Mouse (Mus musculus) kidney, adult 11 months (tissue): ENCODE data around the gene Babam2.

ENCODE experiments used
- DNase-seq: peaks from one replicate; pipeline ENCODE4 v3.0.0; 2022

Gene Babam2

GRCm38 (mm10) chr5:31715486-31716150 is 18.1 kb downstream of the Babam2 start:
- no peak for DNase-seq

- no peak for DNase-seq
These were observed 27.0 kb downstream of the Babam2 start for GRCm38 (mm10) chr5:31724519-31724918.

- no peak for DNase-seq
These were observed 28.4 kb downstream of the Babam2 start for GRCm38 (mm10) chr5:31725885-31726284.

GRCm38 (mm10) chr5:31727456-31727855 is 30.0 kb downstream of the Babam2 start:
- peak; percentile 11 for DNase-seq

- no peak for DNase-seq
These were observed 35.3 kb downstream of the Babam2 start for GRCm38 (mm10) chr5:31732644-31733338.

GRCm38 (mm10) chr5:31741931-31742330 is 44.4 kb downstream of the Babam2 start:
- DNase-seq: no peak

GRCm38 (mm10) chr5:31742521-31743031 is 45.1 kb downstream of the Babam2 start:
- DNase-seq: no peak

GRCm38 (mm10) chr5:31749401-31749800 is 51.9 kb downstream of the Babam2 start:
- no peak for DNase-seq

- DNase-seq: no peak
These were observed 52.9 kb downstream of the Babam2 start for GRCm38 (mm10) chr5:31750231-31750925.

GRCm38 (mm10) chr5:31750955-31751354 is 53.5 kb downstream of the Babam2 start:
- no peak for DNase-seq

- no peak for DNase-seq
These were observed 57.1 kb downstream of the Babam2 start for GRCm38 (mm10) chr5:31754634-31755033.

GRCm38 (mm10) chr5:31755255-31755654 is 57.8 kb downstream of the Babam2 start:
- DNase-seq: peak; percentile 20

GRCm38 (mm10) chr5:31758310-31759091 is 61.0 kb downstream of the Babam2 start:
- no peak for DNase-seq

GRCm38 (mm10) chr5:31761836-31762235 is 64.4 kb downstream of the Babam2 start:
- no peak for DNase-seq

GRCm38 (mm10) chr5:31762773-31763172 is 65.3 kb downstream of the Babam2 start:
- no peak for DNase-seq

- DNase-seq: no peak
These were observed 68.3 kb downstream of the Babam2 start for GRCm38 (mm10) chr5:31765824-31766223.

- no peak for DNase-seq
These were observed 69.5 kb downstream of the Babam2 start for GRCm38 (mm10) chr5:31766841-31767542.

GRCm38 (mm10) chr5:31771486-31771885 is 74.0 kb downstream of the Babam2 start:
- no peak for DNase-seq

- no peak for DNase-seq
These were observed 74.4 kb downstream of the Babam2 start for GRCm38 (mm10) chr5:31771921-31772320.

- no peak for DNase-seq
These were observed 77.5 kb downstream of the Babam2 start for GRCm38 (mm10) chr5:31774976-31775375.

- DNase-seq: no peak
These were observed 84.1 kb downstream of the Babam2 start for GRCm38 (mm10) chr5:31781624-31782023.

GRCm38 (mm10) chr5:31787201-31787600 is 89.7 kb downstream of the Babam2 start:
- DNase-seq: no peak
